Mouse (Mus musculus) liver, postnatal 0 days (tissue): ENCODE data around the gene Slc22a13.

ENCODE experiments used
- CTCF ChIP-seq: sonication (generic); IDR thresholded peaks from 2 replicates; pipeline ENCODE4 v1.5.1; 2016; ENCODE audit warnings: antibody characterized with exemption, low read depth
- EP300 ChIP-seq: IDR thresholded peaks from 2 replicates; pipeline ENCODE4 v1.6.1; 2016; ENCODE audit warnings: antibody characterized with exemption, low read depth, mild to moderate bottlenecking

DNA sequence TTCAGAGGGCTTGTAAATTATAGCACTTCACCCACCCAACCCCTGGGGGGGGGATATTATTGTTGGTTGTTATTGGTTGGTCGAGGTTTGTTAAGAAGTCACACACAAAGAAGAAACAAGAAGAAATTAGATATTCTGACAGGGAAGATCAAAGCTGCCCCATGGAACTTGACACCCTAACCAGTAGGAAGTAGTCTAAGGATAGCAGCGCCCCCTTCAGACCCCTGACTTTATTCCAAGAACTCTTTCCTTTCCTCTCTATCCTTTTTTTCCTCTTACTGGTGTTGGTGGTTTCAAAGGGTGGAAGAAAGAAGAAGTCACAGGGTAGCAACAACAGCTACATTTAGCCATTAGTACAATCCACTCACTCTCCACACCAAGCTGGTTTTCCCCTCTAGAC lies 45.3 kb upstream of the Slc22a13 start:
- TF ChIP-seq EP300: no peak
- no peak for TF ChIP-seq CTCF
